Mouse (Mus musculus) urinary bladder, postnatal 0 days (tissue): ENCODE measurements around the gene Tmtc4. TPM values are rescaled to one million over a fixed set of nuclear protein-coding genes. Genes with fewer than 3 reads are reported as not detected.

Experiments
- polyA plus RNA-seq: library from polyadenylated mRNA; unstranded; fragments of >200 nt; fragmentation: Nextera tagmentation; extraction: Ambion mirVana; gene quantifications from 2 replicates; pipeline ENCODE4 v1.2.1, GENCODE M21; 2015

The Tmtc4 gene
- polyA plus RNA-seq = 9.3 and 11.1 TPM in 2 replicates

GRCm38 (mm10) chr14:122983226-122984215, at the start of gene Tmtc4:
TSS of gene Tmtc4 (minus strand) at chr14:122984035.

GRCm38 (mm10) chr14:122913657-122914056, 70.2 kb downstream of the Tmtc4 start, which contains the start of gene Ggact:
TSS of gene Ggact (minus strand) at chr14:122913757.

Other genes with a start within 250 kb of the Tmtc4 start
- 15.0 and 18.0 TPM in 2 replicates for gene Ggact, start 70.3 kb downstream of the Tmtc4 start, polyA plus RNA-seq